Mouse (Mus musculus) v-Abl transformed pro-B cells (cell line): Measurements from ENCODE around the gene Dlg4.

Source experiments
- in situ Hi-C, 2 experiments: fragments of 400-800 bp; cut with MboI; formaldehyde crosslinking; loops; one replicate each; pipeline ENCODE4 v1.15.1; 2025; ENCODE audit not compliant: unreplicated experiment in 2 of 2

The Dlg4 gene

DNA sequence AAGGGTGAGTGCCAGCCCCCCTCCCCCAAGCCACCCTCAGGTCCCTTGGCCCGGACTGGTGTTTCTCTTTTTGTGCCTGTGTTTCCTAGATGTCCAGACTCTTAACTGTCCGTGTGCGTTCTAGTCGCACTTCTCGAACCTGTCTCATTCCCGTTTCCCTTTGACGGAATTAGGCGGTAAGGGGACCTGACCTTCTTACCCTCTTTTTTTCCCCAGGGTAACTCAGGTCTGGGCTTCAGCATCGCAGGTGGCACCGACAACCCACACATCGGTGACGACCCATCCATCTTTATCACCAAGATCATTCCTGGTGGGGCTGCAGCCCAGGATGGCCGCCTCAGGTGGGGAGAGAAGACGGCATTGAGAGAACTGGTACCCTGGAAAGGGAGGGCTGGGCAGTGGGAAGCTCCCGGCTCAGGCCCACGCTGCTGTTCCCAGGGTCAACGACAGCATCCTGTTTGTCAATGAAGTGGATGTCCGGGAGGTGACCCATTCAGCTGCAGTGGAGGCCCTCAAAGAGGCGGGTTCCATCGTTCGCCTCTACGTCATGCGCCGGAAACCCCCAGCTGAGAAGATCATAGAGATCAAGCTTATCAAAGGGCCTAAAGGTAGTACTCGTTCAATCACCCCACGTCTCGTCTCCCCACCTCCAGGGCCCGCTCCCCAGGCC lies 14.0 kb downstream of the Dlg4 start:
- in situ Hi-C loops: no loop called here

GRCm38 (mm10) chr11:70031321-70031670 lies 14.6 kb downstream of the Dlg4 start:
- in situ Hi-C loops: no loop called here

GRCm38 (mm10) chr11:70038174-70038573 lies 21.4 kb downstream of the Dlg4 start:
- in situ Hi-C loops: no loop called here

GRCm38 (mm10) chr11:70039631-70040030 lies 22.9 kb downstream of the Dlg4 start:
- in situ Hi-C loops: no loop called here

DNA sequence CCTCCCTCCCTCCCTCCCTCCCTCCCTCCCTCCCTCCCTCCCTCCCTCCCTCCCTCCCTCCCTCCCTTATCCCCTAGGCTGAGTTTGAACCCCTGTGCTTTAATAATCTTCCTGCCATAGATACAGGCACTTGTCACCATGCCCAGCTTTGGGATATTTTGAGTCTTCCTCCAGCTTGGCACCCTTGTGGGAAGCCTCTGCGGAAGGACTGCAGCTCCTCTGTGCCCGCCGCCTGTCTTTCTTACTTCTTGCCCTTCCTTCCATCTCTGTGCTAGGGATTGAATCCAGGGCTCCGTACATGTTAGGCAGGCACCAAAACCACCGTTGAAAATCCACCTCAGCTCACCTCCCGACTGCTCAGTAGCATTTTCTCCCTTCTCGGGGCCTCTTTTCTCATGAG lies 23.4 kb downstream of the Dlg4 start:
- in situ Hi-C loops: no loop called here

GRCm38 (mm10) chr11:70042309-70043085 lies 25.8 kb downstream of the Dlg4 start:
- in situ Hi-C loops: no loop called here

- in situ Hi-C loops: no loop called here
These were observed 26.9 kb downstream of the Dlg4 start for GRCm38 (mm10) chr11:70043665-70044064.

- in situ Hi-C loops: no loop called here
These were observed 28.7 kb downstream of the Dlg4 start for GRCm38 (mm10) chr11:70045435-70045834.

DNA sequence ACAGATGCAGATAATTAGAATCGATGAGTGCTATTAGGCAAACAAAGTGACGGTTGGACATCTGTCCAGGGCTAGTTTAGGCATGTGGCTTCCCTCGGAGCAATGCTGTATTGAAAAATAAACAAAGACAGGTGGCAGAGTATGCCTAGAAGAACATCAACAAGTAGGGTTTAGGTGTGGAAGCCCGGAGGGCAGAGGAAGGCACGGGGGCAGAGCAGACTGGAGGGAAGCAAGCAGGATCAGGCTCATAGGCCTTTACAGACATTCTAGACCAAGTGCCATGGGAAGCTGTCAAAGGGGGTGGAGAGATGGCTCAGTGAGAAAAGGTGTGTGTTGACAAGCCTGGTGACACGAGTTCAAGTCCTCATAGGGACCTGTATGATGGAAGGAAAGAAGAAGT lies 32.6 kb downstream of the Dlg4 start:
- in situ Hi-C loops: no loop called here

- in situ Hi-C loops: loop anchor here (10.0 to 25.0 kb wide), 2 partner anchors 155 to 287 kb away; no protein-coding TSS in a partner anchor
These were observed 33.1 kb downstream of the Dlg4 start for GRCm38 (mm10) chr11:70049816-70050215.

DNA sequence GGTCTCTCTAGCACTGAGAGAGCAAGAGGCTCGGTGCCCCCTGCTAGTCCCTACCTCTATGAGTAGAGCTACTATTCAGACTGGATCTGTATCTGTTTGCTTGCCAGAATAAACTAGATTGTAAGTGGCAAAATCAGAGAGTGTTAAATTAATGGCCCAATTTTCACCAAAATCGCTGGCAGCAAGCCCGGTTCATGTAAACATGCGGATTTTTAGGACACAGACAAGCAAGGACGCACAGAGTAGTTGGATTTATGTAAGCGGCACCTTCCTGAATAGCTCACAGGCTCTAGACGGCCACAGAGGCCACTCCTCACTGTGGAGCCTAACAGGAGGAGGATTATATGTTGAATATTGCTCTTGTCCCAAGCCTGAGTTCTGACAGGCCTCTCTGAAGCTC lies 36.4 kb downstream of the Dlg4 start:
- in situ Hi-C loops: loop anchor here (10.0 to 25.0 kb wide), 2 partner anchors 152 to 284 kb away; no protein-coding TSS in a partner anchor

GRCm38 (mm10) chr11:70053898-70054570 lies 37.3 kb downstream of the Dlg4 start, which contains the start of gene Asgr1:
Gene Asgr1 (plus strand): TSS chr11:70054085.
- in situ Hi-C loops: loop anchor here (10.0 to 25.0 kb wide), 2 partner anchors 151 to 283 kb away; no protein-coding TSS in a partner anchor

- in situ Hi-C loops: loop anchor here (5.0 to 25.0 kb wide), 3 partner anchors 147 to 282 kb away; no protein-coding TSS in a partner anchor
These were observed 39.0 kb downstream of the Dlg4 start for GRCm38 (mm10) chr11:70055618-70056214.

DNA sequence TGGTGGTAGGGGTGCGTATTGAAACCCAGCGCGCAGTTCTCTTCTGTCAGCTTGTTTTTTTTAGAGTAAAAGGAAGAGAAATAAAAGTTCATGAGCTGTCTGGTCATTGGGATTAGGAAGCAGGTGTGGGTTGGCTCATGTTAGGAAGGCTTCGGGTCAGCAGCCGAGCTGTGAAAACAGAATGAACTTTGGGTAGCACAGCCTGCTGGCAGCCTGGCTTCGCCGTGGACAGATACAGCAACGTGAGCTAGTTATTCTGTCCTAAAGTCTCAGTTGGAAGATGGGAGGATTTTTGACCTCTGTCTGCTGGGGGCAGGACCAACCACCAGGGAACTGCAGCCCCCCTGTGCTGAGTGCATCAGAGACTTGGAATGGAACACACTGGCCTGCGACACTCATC lies 41.1 kb downstream of the Dlg4 start:
- in situ Hi-C loops: loop anchor here (5.0 to 25.0 kb wide), 3 partner anchors 144 to 279 kb away; no protein-coding TSS in a partner anchor

GRCm38 (mm10) chr11:70059930-70060329 lies 43.2 kb downstream of the Dlg4 start:
- in situ Hi-C loops: loop anchor here (5.0 to 25.0 kb wide), 4 partner anchors 52 to 277 kb away; no protein-coding TSS in a partner anchor

DNA sequence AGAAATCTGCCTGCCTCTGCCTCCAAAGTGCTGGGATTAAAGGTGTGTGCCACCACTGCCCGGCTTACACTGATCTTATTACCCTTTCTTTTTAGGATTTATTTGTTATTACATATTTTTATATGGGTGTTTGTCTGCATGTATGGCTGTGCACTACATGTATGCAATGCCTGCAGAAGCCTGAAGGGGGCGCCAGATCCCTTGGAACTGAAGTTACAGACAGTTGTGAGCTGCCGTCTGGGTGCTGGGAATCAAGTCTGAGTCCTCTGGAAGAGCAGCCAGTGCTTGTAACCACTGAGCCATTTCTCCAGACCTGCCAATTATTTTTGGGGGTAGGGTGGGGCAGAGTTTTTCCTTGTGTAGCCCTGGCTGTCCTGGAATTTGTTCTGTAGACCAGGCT lies 46.3 kb downstream of the Dlg4 start:
- in situ Hi-C loops: loop anchor here (5.0 to 25.0 kb wide), 2 partner anchors 49 to 274 kb away; no protein-coding TSS in a partner anchor

GRCm38 (mm10) chr11:70066701-70067100 lies 50.0 kb downstream of the Dlg4 start:
- in situ Hi-C loops: loop anchor here in 1 of 2 experiments (25.0 kb wide), 1 partner anchor 271 kb away; no protein-coding TSS in a partner anchor

- in situ Hi-C loops: loop anchor here in 1 of 2 experiments (25.0 kb wide), 1 partner anchor 269 kb away; no protein-coding TSS in a partner anchor
These were observed 51.5 kb downstream of the Dlg4 start for GRCm38 (mm10) chr11:70068245-70068644.

DNA sequence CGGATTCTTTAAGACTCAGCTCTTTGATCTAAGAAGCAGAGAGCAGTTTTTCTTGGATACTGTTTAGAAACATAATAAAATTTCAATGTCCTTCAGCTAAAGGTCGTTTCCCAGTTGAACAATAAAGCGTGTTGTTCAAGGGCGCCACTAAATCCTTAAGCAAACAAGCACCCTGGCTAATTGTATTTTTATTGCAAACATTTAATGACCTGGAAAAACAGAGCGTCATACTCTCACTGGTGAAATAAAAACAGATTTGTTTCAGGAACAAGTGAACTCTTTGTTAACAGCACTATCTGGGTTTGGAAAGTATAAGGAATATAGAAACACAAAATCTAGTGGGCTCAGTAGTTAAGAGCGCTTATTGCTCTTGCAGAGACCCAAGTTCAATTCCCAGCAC lies 53.3 kb downstream of the Dlg4 start:
- in situ Hi-C loops: loop anchor here in 1 of 2 experiments (25.0 kb wide), 1 partner anchor 267 kb away; no protein-coding TSS in a partner anchor

- in situ Hi-C loops: loop anchor here in 1 of 2 experiments (25.0 kb wide), 1 partner anchor 267 kb away; no protein-coding TSS in a partner anchor
These were observed 53.9 kb downstream of the Dlg4 start for GRCm38 (mm10) chr11:70070603-70071002.
